Mouse (Mus musculus) macrophage (primary cell): ENCODE data around the gene Hmmr. TPM values are rescaled to one million over a fixed set of nuclear protein-coding genes. Genes with fewer than 3 reads are reported as not detected.
"Not testable (repeated sequence)": the region's sequence is repeated elsewhere in the genome, so short reads cannot be mapped to it uniquely, and the experiment has no call there.

Experiments
- H3K27ac ChIP-seq: fragments of 350-480 bp; formaldehyde crosslinking; 2 replicates; pipeline ENCODE4 v1.9.0; 2021
- H3K36me3 ChIP-seq: fragments of 350-480 bp; formaldehyde crosslinking; 2 replicates; pipeline ENCODE4 v1.9.0; 2021; ENCODE audit errors: inconsistent target
- H3K4me3 ChIP-seq: fragments of 350-480 bp; formaldehyde crosslinking; 2 replicates; pipeline ENCODE4 v1.9.0; 2021; ENCODE audit errors: inconsistent target
- H3K79me2 ChIP-seq: fragments of 350-480 bp; formaldehyde crosslinking; 2 replicates; pipeline ENCODE4 v1.9.0; 2021; ENCODE audit errors: inconsistent target
- WGBS: methylation state at CpG from one replicate; pipeline ENCODE4 v1.1.7; 2026; ENCODE audit warnings: inconsistent platforms; ENCODE audit not compliant: missing documents; 5-methylcytosine and 5-hydroxymethylcytosine counted together
- polyA plus RNA-seq: library from polyadenylated mRNA; stranded (reverse); fragments of 250-400 nt; gene quantifications from 3 replicates; pipeline ENCODE4 v1.2.4, GENCODE M21; 2018; ENCODE audit warnings: inconsistent platforms

Gene Hmmr
- polyA plus RNA-seq, 1 experiment from 2014 or later: 7.1 TPM

- no peaks in the 10 kb centered on the region for H3K79me2 ChIP-seq
- H3K36me3 ChIP-seq: peaks cover 30% of the 10 kb centered on the region
- 90% methylated on average over 12 of the region's 12 CpGs for WGBS
- no peak overlapping the region for H3K4me3 ChIP-seq
- H3K27ac ChIP-seq: no peak overlapping the region
Observed at GRCm38 (mm10) chr11:40741605-40742262, 8.5 kb upstream of the Hmmr start.

GRCm38 (mm10) chr11:40737369-40737768 is 4.1 kb upstream of the Hmmr start:
- Histone ChIP-seq H3K36me3 (peaks cover 35% of the 10 kb centered on the region), H3K27ac (no peak overlapping the region), H3K79me2 (peaks cover 29% of the 10 kb centered on the region), H3K4me3 (no peak overlapping the region)
- 98% methylated on average over 3 of the region's 3 CpGs for WGBS

GRCm38 (mm10) chr11:40734251-40734752 is 1.1 kb upstream of the Hmmr start:
- Histone ChIP-seq H3K27ac (peak overlapping the region; percentile 74), H3K4me3 (peak overlapping the region; percentile 90), H3K79me2 (peaks cover 60% of the 10 kb centered on the region), H3K36me3 (peaks cover 25% of the 10 kb centered on the region)
- WGBS: 6% methylated on average over 11 of the region's 11 CpGs

GRCm38 (mm10) chr11:40732997-40733338 is 254 bp downstream of the Hmmr start:
- H3K4me3 ChIP-seq: peak overlapping the region; percentile 90
- H3K36me3 ChIP-seq: peaks cover 16% of the 10 kb centered on the region
- 1% methylated on average over 14 of the region's 14 CpGs for WGBS
- H3K79me2 ChIP-seq: peaks cover 69% of the 10 kb centered on the region
- H3K27ac ChIP-seq: peak overlapping the region; percentile 74

GRCm38 (mm10) chr11:40718324-40718723 is 14.9 kb downstream of the Hmmr start:
- Histone ChIP-seq H3K36me3 (no peaks in the 10 kb centered on the region; the same call in 1 of the 2 replicates), H3K4me3 (no peak overlapping the region), H3K27ac (no peak overlapping the region), H3K79me2 (no peaks in the 10 kb centered on the region)

GRCm38 (mm10) chr11:40715524-40715923 is 17.7 kb downstream of the Hmmr start:
- Histone ChIP-seq H3K4me3 (no peak overlapping the region), H3K27ac (no peak overlapping the region), H3K36me3 (no peaks in the 10 kb centered on the region), H3K79me2 (no peaks in the 10 kb centered on the region)
- 90% methylated on average over 5 of the region's 5 CpGs for WGBS

GRCm38 (mm10) chr11:40713858-40714257 is 19.4 kb downstream of the Hmmr start:
- 38% methylated on average over 8 of the region's 8 CpGs for WGBS
- Histone ChIP-seq H3K36me3 (no peaks in the 10 kb centered on the region), H3K4me3 (no peak overlapping the region), H3K27ac (peak overlapping the region; percentile 36), H3K79me2 (no peaks in the 10 kb centered on the region)

- not testable (repeated sequence) for H3K79me2 ChIP-seq, H3K27ac ChIP-seq, H3K4me3 ChIP-seq, H3K36me3 ChIP-seq
- 59% methylated on average over 6 of the region's 6 CpGs for WGBS
Observed at GRCm38 (mm10) chr11:40709899-40710298, 23.3 kb downstream of the Hmmr start.

- Histone ChIP-seq H3K27ac (peak within 1 kb of the TSS; percentile 85), H3K36me3 (no peaks in the 10 kb centered on the region), H3K4me3 (peak within 1 kb of the TSS; percentile 76), H3K79me2 (peaks cover 32% of the 10 kb centered on the region)
- 39% methylated on average over 6 of the region's 9 CpGs for WGBS
Observed at GRCm38 (mm10) chr11:40695103-40695502, 38.1 kb downstream of the Hmmr start, which contains the start of gene Mat2b. Gene Mat2b (minus strand): TSS chr11:40695203.

GRCm38 (mm10) chr11:40694311-40695087 is 38.7 kb downstream of the Hmmr start:
- no peaks in the 10 kb centered on the region for H3K36me3 ChIP-seq
- peak overlapping the region; percentile 85 for H3K27ac ChIP-seq
- under 1% methylated on average over 31 of the region's 31 CpGs for WGBS
- peaks cover 38% of the 10 kb centered on the region for H3K79me2 ChIP-seq
- peak overlapping the region; percentile 76 for H3K4me3 ChIP-seq

GRCm38 (mm10) chr11:40693366-40693951 is 39.8 kb downstream of the Hmmr start:
- Histone ChIP-seq H3K79me2 (peaks cover 48% of the 10 kb centered on the region), H3K27ac (peak overlapping the region; percentile 85), H3K4me3 (peak overlapping the region; percentile 76), H3K36me3 (no peaks in the 10 kb centered on the region)
- WGBS: 1% methylated on average over 16 of the region's 16 CpGs

GRCm38 (mm10) chr11:40692511-40693365 is 40.5 kb downstream of the Hmmr start:
- peaks cover 56% of the 10 kb centered on the region for H3K79me2 ChIP-seq
- peak overlapping the region; percentile 77 for H3K4me3 ChIP-seq
- no peaks in the 10 kb centered on the region for H3K36me3 ChIP-seq
- WGBS: under 1% methylated on average over 35 of the region's 36 CpGs
- peak overlapping the region; percentile 85 for H3K27ac ChIP-seq

- H3K4me3 ChIP-seq: peak overlapping the region; percentile 77
- WGBS: 1% methylated on average over 23 of the region's 28 CpGs
- H3K36me3 ChIP-seq: peaks cover 3% of the 10 kb centered on the region; the same call in 1 of the 2 replicates
- no peak overlapping the region for H3K27ac ChIP-seq
- peaks cover 62% of the 10 kb centered on the region for H3K79me2 ChIP-seq
Observed at GRCm38 (mm10) chr11:40692101-40692509, 41.1 kb downstream of the Hmmr start.
